Mouse (Mus musculus) kidney, postnatal 10 days (tissue): Measurements from ENCODE around the gene Olfr851.

Source experiments
- DNase-seq: peaks from one replicate; pipeline ENCODE4 v3.0.0; 2021; ENCODE audit warnings: mixed read lengths

Gene Olfr851

DNA sequence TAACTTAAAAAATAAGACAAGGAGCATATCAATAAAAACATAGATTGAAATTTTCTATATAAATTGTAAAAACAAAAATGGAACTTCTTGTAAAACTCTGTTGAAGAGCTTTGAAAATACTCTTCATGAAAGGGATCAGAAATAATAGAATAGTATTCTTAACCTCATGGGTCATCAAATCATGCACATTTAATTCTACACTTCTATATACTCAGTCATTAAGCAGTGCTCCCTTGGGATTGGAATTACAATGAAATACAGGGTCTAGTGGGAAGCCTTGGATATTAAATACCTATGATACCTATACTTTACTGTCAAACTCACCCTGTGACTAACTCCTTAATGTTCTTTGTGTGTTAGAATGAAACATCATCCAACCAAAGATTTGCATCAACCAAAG lies at the start of gene Olfr851:
Olfr851 (plus strand) TSS at position 301 of the 400 bp plus-strand sequence.
- DNase-seq = no peak

DNA sequence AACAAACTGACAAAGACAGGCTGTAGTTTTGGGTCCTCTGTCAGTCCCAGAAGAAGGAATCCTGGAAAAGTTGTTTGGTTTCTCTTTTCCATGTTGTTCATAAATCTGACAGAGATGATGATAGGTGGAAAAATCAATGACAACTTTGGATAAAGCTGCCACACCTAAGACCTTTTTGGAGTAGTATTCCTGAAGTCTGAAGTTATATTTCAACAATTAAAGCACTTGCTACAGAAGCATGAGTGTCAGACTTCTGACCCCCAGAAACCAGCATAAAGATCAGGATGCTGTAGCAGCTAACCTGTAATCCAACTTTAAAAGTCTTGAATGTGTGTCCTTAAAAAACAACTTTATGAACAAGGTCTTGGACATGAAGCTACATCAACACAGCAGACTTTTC lies 14.9 kb upstream of the Olfr851 start, which contains the start of gene Olfr850:
Olfr850 (minus strand) TSS at position 101 of the 400 bp plus-strand sequence.
- no peak for DNase-seq

DNA sequence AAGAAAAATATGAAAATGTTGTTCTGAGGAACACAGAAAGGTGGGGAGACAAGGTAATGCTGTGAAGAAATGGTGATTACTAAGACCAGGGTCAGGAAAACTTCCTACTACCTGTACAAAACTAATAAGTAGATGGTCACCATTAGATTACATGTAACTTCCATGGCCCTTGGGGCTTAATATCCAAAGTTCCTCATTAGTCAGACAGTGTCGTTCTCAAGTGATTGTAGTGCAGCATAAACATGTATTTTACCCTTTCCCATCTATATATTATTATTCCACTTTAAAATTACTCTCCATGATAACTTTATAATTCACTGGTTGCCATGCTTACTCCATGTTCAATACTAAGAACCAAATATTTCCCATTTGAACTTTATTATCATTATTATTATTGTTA lies 47.9 kb downstream of the Olfr851 start, which contains the start of gene Olfr853:
Olfr853 (minus strand) TSS at position 101 of the 400 bp plus-strand sequence.
- no peak for DNase-seq
